Mouse (Mus musculus) forebrain, postnatal 0 days (tissue): Measurements from ENCODE around the gene Fbxw5. TPM values are rescaled to one million over a fixed set of nuclear protein-coding genes. Genes with fewer than 3 reads are reported as not detected.

Source experiments
- ATAC-seq: fragments of 200-750 bp; cut with Nextera tagmentation; 2 replicates; pipeline ENCODE4 v1.8.0; 2017; ENCODE audit warnings: mild to moderate bottlenecking, moderate library complexity
- DNase-seq: peaks from one replicate; pipeline ENCODE4 v3.0.0-alpha.2; 2015
- H3K27ac ChIP-seq: fragments of 300-500 bp; sonication (generic); 2 replicates; pipeline ENCODE4 v1.5.1; 2014; ENCODE audit warnings: low read depth, mild to moderate bottlenecking, antibody characterized with exemption, low read length, moderate library complexity, mixed read lengths
- H3K27me3 ChIP-seq: fragments of 300-500 bp; sonication (generic); 2 replicates; pipeline ENCODE4 v1.6.1; 2014; ENCODE audit warnings: mild to moderate bottlenecking, low read length, mixed read lengths; ENCODE audit not compliant: insufficient read depth
- H3K36me3 ChIP-seq: fragments of 300-500 bp; sonication (generic); 2 replicates; pipeline ENCODE4 v1.6.1; 2014; ENCODE audit warnings: mild to moderate bottlenecking, moderate library complexity; ENCODE audit not compliant: insufficient read depth
- H3K4me1 ChIP-seq: fragments of 300-500 bp; sonication (generic); 2 replicates; pipeline ENCODE4 v1.6.1; 2014; ENCODE audit warnings: antibody characterized with exemption; ENCODE audit not compliant: insufficient read depth
- H3K4me2 ChIP-seq: fragments of 300-500 bp; sonication (generic); 2 replicates; pipeline ENCODE4 v1.6.1; 2014; ENCODE audit warnings: low read depth, mild to moderate bottlenecking, moderate library complexity
- H3K4me3 ChIP-seq: fragments of 300-500 bp; sonication (generic); 2 replicates; pipeline ENCODE4 v1.5.1; 2014; ENCODE audit warnings: low read depth, low read length, mixed read lengths
- H3K9ac ChIP-seq: fragments of 300-500 bp; sonication (generic); 2 replicates; pipeline ENCODE4 v1.6.1; 2014; ENCODE audit warnings: mild to moderate bottlenecking
- H3K9me3 ChIP-seq: fragments of 300-500 bp; sonication (generic); 2 replicates; pipeline ENCODE4 v1.6.1; 2016; ENCODE audit warnings: low read length
- CTCF ChIP-seq: sonication (generic); IDR thresholded peaks from 2 replicates; pipeline ENCODE4 v1.5.1; 2016; ENCODE audit warnings: antibody characterized with exemption, control low read depth, low read depth
- WGBS: fragments of 180-500 bp; shearing (Covaris S2); extraction: QIAGEN DNeasy Blood & Tissue Kit; methylation state at CpG from one replicate; pipeline ENCODE4 v1.1.7; 2014; 5-methylcytosine and 5-hydroxymethylcytosine counted together
- polyA plus RNA-seq: library from polyadenylated mRNA; unstranded; fragments of >200 nt; fragmentation: Nextera tagmentation; extraction: Ambion mirVana; gene quantifications from 2 replicates; pipeline ENCODE4 v1.2.1, GENCODE M21; 2015
- total RNA-seq: library from RNA; depleted of rRNA; stranded (reverse); fragments of >200 nt; gene quantifications from 2 replicates; pipeline ENCODE4 v1.2.3, GENCODE M21; 2014

Fbxw5 gene
- total and polyA plus RNA-seq, 2 experiments from 2014 or later = 116 to 140 TPM

GRCm38 (mm10) chr2:25533707-25534106 lies 33.2 kb downstream of the Fbxw5 start:
- Histone ChIP-seq H3K27me3 (no peaks in the 10 kb centered on the region), H3K4me2 (no peak overlapping the region), H3K36me3 (peaks cover 22% of the 10 kb centered on the region), H3K4me1 (no peaks in the 10 kb centered on the region), H3K4me3 (no peak overlapping the region), H3K27ac (no peak overlapping the region), H3K9me3 (no peaks in the 10 kb centered on the region), H3K9ac (no peak overlapping the region)
- WGBS = 97% methylated on average over 2 of the region's 2 CpGs
- no peak for TF ChIP-seq CTCF
- DNase-seq (no peak), ATAC-seq (no peak)

- 92% methylated on average over 3 of the region's 3 CpGs for WGBS
Observed at GRCm38 (mm10) chr2:25534178-25534865, 33.8 kb downstream of the Fbxw5 start.

DNA sequence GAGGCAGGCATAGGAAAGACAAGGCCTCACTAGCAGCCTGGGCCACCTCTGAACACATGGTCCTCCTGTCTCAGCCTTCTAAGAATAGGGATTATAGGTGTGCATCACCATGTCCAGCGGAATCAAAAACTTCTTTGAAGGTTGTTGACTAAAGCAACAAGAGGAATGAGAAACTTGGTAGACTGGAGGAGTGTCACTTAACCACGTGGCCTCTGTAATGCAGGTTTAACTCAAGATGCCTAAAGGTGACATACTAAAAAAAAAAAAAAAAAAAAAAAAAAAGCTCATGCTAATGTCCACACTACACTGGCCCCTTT lies 34.3 kb downstream of the Fbxw5 start:
- ATAC-seq (no peak), DNase-seq (no peak)
- no peak overlapping the region for H3K4me3 ChIP-seq
- 98% methylated on average over 2 of the region's 2 CpGs for WGBS
- no peaks in the 10 kb centered on the region for H3K9me3 ChIP-seq
- H3K27me3 ChIP-seq = no peaks in the 10 kb centered on the region
- no peak for TF ChIP-seq CTCF
- H3K9ac ChIP-seq = no peak overlapping the region
- H3K4me2 ChIP-seq = no peak overlapping the region
- no peaks in the 10 kb centered on the region for H3K4me1 ChIP-seq
- peaks cover 14% of the 10 kb centered on the region for H3K36me3 ChIP-seq
- H3K27ac ChIP-seq = no peak overlapping the region

More at GRCm38 (mm10) chr2:25534178-25534865, 33.8 kb downstream of the Fbxw5 start:
- DNase-seq (no peak), ATAC-seq (0 out of 2 replicates have a peak, but pooled peaks have one; percentile 29)
- Histone ChIP-seq H3K9me3 (no peaks in the 10 kb centered on the region), H3K9ac (no peak overlapping the region), H3K4me2 (no peak overlapping the region), H3K36me3 (peaks cover 16% of the 10 kb centered on the region), H3K4me1 (no peaks in the 10 kb centered on the region), H3K27ac (no peak overlapping the region), H3K27me3 (no peaks in the 10 kb centered on the region), H3K4me3 (no peak overlapping the region)
- no peak for TF ChIP-seq CTCF

DNA sequence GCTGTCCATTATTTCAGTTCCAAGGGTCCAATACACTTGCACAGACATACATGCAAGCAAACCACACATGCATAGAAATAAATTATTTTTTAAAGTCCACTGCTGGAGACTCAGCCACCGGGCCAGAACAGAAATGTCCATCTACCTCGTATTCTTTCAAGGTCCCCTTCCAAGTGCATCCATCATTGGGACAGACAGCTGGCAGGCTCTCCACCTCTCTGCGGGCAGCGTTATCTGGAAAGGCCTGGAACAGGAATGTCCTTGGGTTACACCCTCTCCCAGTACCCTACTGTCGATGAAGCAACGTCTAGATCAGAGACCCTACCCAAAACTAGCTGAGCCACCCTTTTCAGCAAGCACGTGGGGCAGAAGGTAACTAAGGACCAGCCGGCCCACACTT lies 36.0 kb downstream of the Fbxw5 start:
- Histone ChIP-seq H3K27me3 (no peaks in the 10 kb centered on the region), H3K9me3 (no peaks in the 10 kb centered on the region), H3K4me2 (no peak overlapping the region), H3K4me3 (no peak overlapping the region), H3K27ac (no peak overlapping the region), H3K4me1 (no peaks in the 10 kb centered on the region), H3K9ac (no peak overlapping the region), H3K36me3 (peaks cover 7% of the 10 kb centered on the region; the same call in 1 of the 2 replicates)
- DNase-seq (no peak), ATAC-seq (no peak)
- no peak for TF ChIP-seq CTCF
- 96% methylated on average over 8 of the region's 8 CpGs for WGBS

GRCm38 (mm10) chr2:25540541-25540948 lies 40.0 kb downstream of the Fbxw5 start:
- Histone ChIP-seq H3K4me2 (no peak overlapping the region), H3K36me3 (peaks cover 7% of the 10 kb centered on the region; the same call in 1 of the 2 replicates), H3K27ac (no peak overlapping the region), H3K4me1 (no peaks in the 10 kb centered on the region), H3K9ac (no peak overlapping the region), H3K4me3 (no peak overlapping the region), H3K27me3 (no peaks in the 10 kb centered on the region), H3K9me3 (no peaks in the 10 kb centered on the region)
- ATAC-seq (no peak), DNase-seq (no peak)
- no peak for TF ChIP-seq CTCF
- 96% methylated on average over 4 of the region's 4 CpGs for WGBS

DNA sequence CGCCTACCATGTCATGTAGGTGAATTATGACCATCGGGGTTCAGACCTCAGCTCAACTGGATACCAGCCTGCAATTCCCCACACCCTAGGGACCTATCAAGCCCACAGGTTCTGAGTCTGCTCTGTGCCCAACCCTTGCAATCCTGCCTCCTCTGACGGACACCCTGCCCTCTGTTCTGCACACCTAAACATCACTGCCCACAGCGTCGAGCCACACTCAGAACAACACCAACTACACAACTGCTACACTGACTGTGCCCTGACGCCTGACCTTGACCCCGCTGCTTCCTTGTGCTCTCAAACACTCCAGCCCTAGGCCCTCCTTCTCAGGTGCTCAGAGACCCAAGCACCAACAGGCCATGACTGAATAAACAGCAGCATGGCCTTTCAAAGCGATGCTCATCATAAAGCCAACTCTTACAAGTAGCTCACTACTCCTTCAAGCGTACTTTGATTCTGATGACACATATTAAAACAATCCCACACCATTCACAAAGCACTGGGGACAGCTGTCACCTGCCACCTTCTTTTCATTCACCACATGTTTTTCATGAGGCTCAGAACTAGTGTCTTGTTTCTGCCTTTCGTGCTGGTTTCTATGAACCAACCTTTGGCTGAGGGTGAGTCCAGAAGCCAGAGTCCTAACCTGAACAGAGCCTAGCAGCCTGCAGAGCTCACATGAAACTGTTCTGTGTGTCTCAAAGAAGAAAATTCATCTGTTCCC lies 41.3 kb downstream of the Fbxw5 start:
- ATAC-seq (no peak), DNase-seq (no peak)
- no peak overlapping the region for H3K4me2 ChIP-seq
- H3K36me3 ChIP-seq = 0 out of 2 replicates have a peak, but pooled peaks cover 4% of the 10 kb centered on the region
- TF ChIP-seq CTCF = no peak
- no peak overlapping the region for H3K4me3 ChIP-seq
- WGBS = 92% methylated on average over 10 of the region's 10 CpGs
- no peaks in the 10 kb centered on the region for H3K27me3 ChIP-seq
- no peaks in the 10 kb centered on the region for H3K9me3 ChIP-seq
- no peak overlapping the region for H3K9ac ChIP-seq
- no peak overlapping the region for H3K27ac ChIP-seq
- H3K4me1 ChIP-seq = peaks cover 5% of the 10 kb centered on the region
